Mouse (Mus musculus): ENCODE results near the gene Osgep. TPM values are rescaled to one million over a fixed set of nuclear protein-coding genes. Genes with fewer than 3 reads are reported as not detected.

Osgep gene
- polyA plus RNA-seq, 1 experiment, result not detected

- H3K4me3 ChIP-seq (ENCODE audit: insufficient read depth, low read depth, low read length), result no peak overlapping the region
- no peak overlapping the region for H3K27ac ChIP-seq (ENCODE audit: insufficient read depth, low read depth, low read length)
- peaks cover 10% of the 10 kb centered on the region for H3K4me1 ChIP-seq (ENCODE audit: control insufficient read depth, insufficient read depth, low read length)
- TF ChIP-seq POLR2A (IDR thresholded peaks at IDR 0.05; ENCODE audit: insufficient read depth, low read depth, low read length), result no peak
- no peak for TF ChIP-seq CTCF (IDR thresholded peaks at IDR 0.05; ENCODE audit: insufficient read depth, low read depth, low read length)
- 92% methylated on average over 7 of the region's 7 CpGs for WGBS
Observed at GRCm38 (mm10) chr14:50892091-50892490, 32.6 kb downstream of the Osgep start.

GRCm38 (mm10) chr14:50891621-50892020 lies 33.1 kb downstream of the Osgep start:
- TF ChIP-seq POLR2A (IDR thresholded peaks at IDR 0.05; ENCODE audit: insufficient read depth, low read depth, low read length), result no peak
- no peak for TF ChIP-seq CTCF (IDR thresholded peaks at IDR 0.05; ENCODE audit: insufficient read depth, low read depth, low read length)
- H3K27ac ChIP-seq (ENCODE audit: insufficient read depth, low read depth, low read length), result no peak overlapping the region
- H3K4me1 ChIP-seq (ENCODE audit: control insufficient read depth, insufficient read depth, low read length), result peaks cover 5% of the 10 kb centered on the region
- no peak overlapping the region for H3K4me3 ChIP-seq (ENCODE audit: insufficient read depth, low read depth, low read length)
- 96% methylated on average over 8 of the region's 8 CpGs for WGBS

- H3K4me3 ChIP-seq (ENCODE audit: insufficient read depth, low read depth, low read length), result no peak overlapping the region
- no peak overlapping the region for H3K27ac ChIP-seq (ENCODE audit: insufficient read depth, low read depth, low read length)
- no peaks in the 10 kb centered on the region for H3K4me1 ChIP-seq (ENCODE audit: control insufficient read depth, insufficient read depth, low read length)
- TF ChIP-seq POLR2A (IDR thresholded peaks at IDR 0.05; ENCODE audit: insufficient read depth, low read depth, low read length) (no peak), CTCF (IDR thresholded peaks at IDR 0.05; ENCODE audit: insufficient read depth, low read depth, low read length) (no peak)
- WGBS, result 83% methylated on average over 6 of the region's 6 CpGs
Observed at GRCm38 (mm10) chr14:50876236-50876950, 48.3 kb downstream of the Osgep start.

GRCm38 (mm10) chr14:50875591-50876230 lies 49.0 kb downstream of the Osgep start:
- TF ChIP-seq POLR2A (IDR thresholded peaks at IDR 0.05; ENCODE audit: insufficient read depth, low read depth, low read length), result no peak
- TF ChIP-seq CTCF (IDR thresholded peaks at IDR 0.05; ENCODE audit: insufficient read depth, low read depth, low read length), result no peak
- 76% methylated on average over 6 of the region's 6 CpGs for WGBS
- Histone ChIP-seq H3K4me3 (ENCODE audit: insufficient read depth, low read depth, low read length) (no peak overlapping the region), H3K4me1 (ENCODE audit: control insufficient read depth, insufficient read depth, low read length) (peaks cover 2% of the 10 kb centered on the region; the same call in 1 of the 2 replicates), H3K27ac (ENCODE audit: insufficient read depth, low read depth, low read length) (no peak overlapping the region)

GRCm38 (mm10) chr14:50875175-50875574 lies 49.5 kb downstream of the Osgep start:
- Histone ChIP-seq H3K4me3 (ENCODE audit: insufficient read depth, low read depth, low read length) (no peak overlapping the region), H3K27ac (ENCODE audit: insufficient read depth, low read depth, low read length) (no peak overlapping the region), H3K4me1 (ENCODE audit: control insufficient read depth, insufficient read depth, low read length) (peaks cover 4% of the 10 kb centered on the region; the same call in 1 of the 2 replicates)
- 89% methylated on average over 3 of the region's 3 CpGs for WGBS
- TF ChIP-seq POLR2A (IDR thresholded peaks at IDR 0.05; ENCODE audit: insufficient read depth, low read depth, low read length) (no peak), CTCF (IDR thresholded peaks at IDR 0.05; ENCODE audit: insufficient read depth, low read depth, low read length) (no peak)

- 96% methylated on average over 2 of the region's 2 CpGs for WGBS
- Histone ChIP-seq H3K4me3 (ENCODE audit: insufficient read depth, low read depth, low read length) (no peak overlapping the region), H3K27ac (ENCODE audit: insufficient read depth, low read depth, low read length) (no peak overlapping the region), H3K4me1 (ENCODE audit: control insufficient read depth, insufficient read depth, low read length) (peaks cover 5% of the 10 kb centered on the region; the same call in 1 of the 2 replicates)
- no peak for TF ChIP-seq CTCF (IDR thresholded peaks at IDR 0.05; ENCODE audit: insufficient read depth, low read depth, low read length)
- TF ChIP-seq POLR2A (IDR thresholded peaks at IDR 0.05; ENCODE audit: insufficient read depth, low read depth, low read length), result no peak
Observed at GRCm38 (mm10) chr14:50871284-50871683, 53.4 kb downstream of the Osgep start.

- TF ChIP-seq CTCF (IDR thresholded peaks at IDR 0.05; ENCODE audit: insufficient read depth, low read depth, low read length) (no peak), POLR2A (IDR thresholded peaks at IDR 0.05; ENCODE audit: insufficient read depth, low read depth, low read length) (no peak)
- H3K4me1 ChIP-seq (ENCODE audit: control insufficient read depth, insufficient read depth, low read length), result peaks cover 5% of the 10 kb centered on the region; the same call in 1 of the 2 replicates
- H3K4me3 ChIP-seq (ENCODE audit: insufficient read depth, low read depth, low read length), result peak overlapping the region; percentile 67
- 28% methylated on average over 5 of the region's 5 CpGs for WGBS
- no peak overlapping the region for H3K27ac ChIP-seq (ENCODE audit: insufficient read depth, low read depth, low read length)
Observed at GRCm38 (mm10) chr14:50870805-50871143, 53.9 kb downstream of the Osgep start.

GRCm38 (mm10) chr14:50869889-50870804 lies 54.5 kb downstream of the Osgep start, which contains the start of gene Tep1:
Gene Tep1, minus strand, starts transcription at chr14:50870560.
- no peak for TF ChIP-seq POLR2A (IDR thresholded peaks at IDR 0.05; ENCODE audit: insufficient read depth, low read depth, low read length)
- no peak for TF ChIP-seq CTCF (IDR thresholded peaks at IDR 0.05; ENCODE audit: insufficient read depth, low read depth, low read length)
- no peak within 1 kb of the TSS for H3K27ac ChIP-seq (ENCODE audit: insufficient read depth, low read depth, low read length)
- H3K4me3 ChIP-seq (ENCODE audit: insufficient read depth, low read depth, low read length), result peak within 1 kb of the TSS; percentile 67
- peaks cover 5% of the 10 kb centered on the region; the same call in 1 of the 2 replicates for H3K4me1 ChIP-seq (ENCODE audit: control insufficient read depth, insufficient read depth, low read length)
- WGBS, result 8% methylated on average over 32 of the region's 32 CpGs
